Mouse (Mus musculus): Measurements from ENCODE around the gene Atp6v0e. TPM values are rescaled to one million over a fixed set of nuclear protein-coding genes. Genes with fewer than 3 reads are reported as not detected.

Atp6v0e gene
- polyA plus RNA-seq, 1 experiment from 2014 or later: 92.2 TPM

GRCm38 (mm10) chr17:26743294-26743693 is 80.3 kb downstream of the Atp6v0e start:
- no peaks in the 10 kb centered on the region for H3K4me1 ChIP-seq
- 56% methylated on average over 1 of the region's 1 CpGs for WGBS
- H3K9ac ChIP-seq (replicated peaks): no peak overlapping the region
- H3K36me3 ChIP-seq: 0 out of 2 replicates have a peak, but pooled peaks cover 6% of the 10 kb centered on the region
- H3K27me3 ChIP-seq: no peaks in the 10 kb centered on the region
- no peak for ATAC-seq (ENCODE audit: low FRiP score, low read depth)
- H3K27ac ChIP-seq (replicated peaks): no peak overlapping the region
- H3K4me2 ChIP-seq (replicated peaks): no peak overlapping the region
- no peak overlapping the region for H3K4me3 ChIP-seq
- no peaks in the 10 kb centered on the region for H3K9me3 ChIP-seq

Other genes with a start within 250 kb of the Atp6v0e start
- 0.43 and 0.50 TPM in 2 replicates for gene Neurl1b, start 248.4 kb upstream of the Atp6v0e start, polyA plus RNA-seq (2016; fragmentation: Nextera tagmentation; extraction: Ambion mirVana)
- gene Ergic1, start 101.7 kb upstream of the Atp6v0e start, polyA plus RNA-seq (2016; fragmentation: Nextera tagmentation; extraction: Ambion mirVana): 89.6 and 92.4 TPM in 2 replicates
- 35.4 and 37.5 TPM in 2 replicates for gene Dusp1, start 101.1 kb upstream of the Atp6v0e start, polyA plus RNA-seq (2016; fragmentation: Nextera tagmentation; extraction: Ambion mirVana)
- 7.3 and 11.4 TPM in 2 replicates for gene Crebrf, start 52.4 kb downstream of the Atp6v0e start, polyA plus RNA-seq (2016; fragmentation: Nextera tagmentation; extraction: Ambion mirVana)
- 44.7 and 53.6 TPM in 2 replicates for gene Bnip1, start 117.8 kb downstream of the Atp6v0e start, polyA plus RNA-seq (2016; fragmentation: Nextera tagmentation; extraction: Ambion mirVana)
- not detected in 2 replicates for gene Nkx2-5, start 181.8 kb downstream of the Atp6v0e start, polyA plus RNA-seq (2016; fragmentation: Nextera tagmentation; extraction: Ambion mirVana)

All from midbrain, embryonic 12.5 days (tissue).